Mouse (Mus musculus) layer of hippocampus, adult 11-12 months (tissue): Measurements from ENCODE around the gene Polr2a.

Experiments
- DNase-seq: peaks from one replicate; pipeline ENCODE4 v3.0.0; 2022; ENCODE audit warnings: low spot score

The Polr2a gene

GRCm38 (mm10) chr11:69758478-69758970 is at the start of gene Polr2a:
Gene Polr2a, minus strand, starts transcription at chr11:69758637.
- peak; percentile 98 for DNase-seq

- DNase-seq: no peak
These were observed 49.2 kb upstream of the Polr2a start for GRCm38 (mm10) chr11:69807641-69808040.

- DNase-seq: no peak
These were observed 47.9 kb upstream of the Polr2a start for GRCm38 (mm10) chr11:69806378-69806777.

GRCm38 (mm10) chr11:69804972-69805909 is 46.8 kb upstream of the Polr2a start, which contains the start of gene Tmem102:
Gene Tmem102, minus strand, starts transcription at chr11:69805624.
- DNase-seq: no peak

GRCm38 (mm10) chr11:69804652-69804940 is 46.2 kb upstream of the Polr2a start:
- DNase-seq: no peak

- DNase-seq: peak; percentile 60
These were observed 45.6 kb upstream of the Polr2a start for GRCm38 (mm10) chr11:69803786-69804651.

GRCm38 (mm10) chr11:69803328-69803727 is 44.9 kb upstream of the Polr2a start:
- no peak for DNase-seq

- DNase-seq: peak; percentile 76
These were observed 44.2 kb upstream of the Polr2a start for GRCm38 (mm10) chr11:69802648-69803105.

GRCm38 (mm10) chr11:69801379-69801977 is 43.0 kb upstream of the Polr2a start, which contains the start of gene Fgf11:
Gene Fgf11, minus strand, starts transcription at chr11:69801857.
- no peak for DNase-seq

- peak; percentile 47 for DNase-seq
These were observed 42.2 kb upstream of the Polr2a start for GRCm38 (mm10) chr11:69800392-69801197.

GRCm38 (mm10) chr11:69800138-69800391 is 41.6 kb upstream of the Polr2a start:
- no peak for DNase-seq

GRCm38 (mm10) chr11:69799394-69800137 is 41.1 kb upstream of the Polr2a start:
- DNase-seq: no peak

GRCm38 (mm10) chr11:69797924-69798323 is 39.5 kb upstream of the Polr2a start:
- DNase-seq: no peak

- DNase-seq: no peak
These were observed 37.6 kb upstream of the Polr2a start for GRCm38 (mm10) chr11:69795983-69796435.

GRCm38 (mm10) chr11:69795168-69795982 is 36.9 kb upstream of the Polr2a start, which contains the start of gene Chrnb1:
Gene Chrnb1, minus strand, starts transcription at chr11:69795943.
- peak; percentile 93 for DNase-seq

- DNase-seq: no peak
These were observed 35.0 kb upstream of the Polr2a start for GRCm38 (mm10) chr11:69793429-69793828.

GRCm38 (mm10) chr11:69791420-69791819 is 33.0 kb upstream of the Polr2a start:
- no peak for DNase-seq

- DNase-seq: no peak
These were observed 31.0 kb upstream of the Polr2a start for GRCm38 (mm10) chr11:69789431-69789830.

- DNase-seq: no peak
These were observed 28.9 kb upstream of the Polr2a start for GRCm38 (mm10) chr11:69787306-69787705.
